Mouse (Mus musculus): ENCODE measurements around the gene Gm28042. TPM values are rescaled to one million over a fixed set of nuclear protein-coding genes. Genes with fewer than 3 reads are reported as not detected.

Gene Gm28042
- polyA plus RNA-seq, 1 experiment from 2014 or later = 6.0 TPM

Other genes with a start within 250 kb of the Gm28042 start
- gene Rpap1, start 240.0 kb upstream of the Gm28042 start, polyA plus RNA-seq (2016; fragmentation: Nextera tagmentation; extraction: Ambion mirVana) = 40.2 and 41.6 TPM in 2 replicates
- 21.5 and 23.5 TPM in 2 replicates for gene Tyro3, start 229.8 kb upstream of the Gm28042 start, polyA plus RNA-seq (2016; fragmentation: Nextera tagmentation; extraction: Ambion mirVana)
- gene Mga, start 130.3 kb upstream of the Gm28042 start, polyA plus RNA-seq (2016; fragmentation: Nextera tagmentation; extraction: Ambion mirVana) = 26.1 and 28.0 TPM in 2 replicates
- 4.0 and 4.1 TPM in 2 replicates for gene Mapkbp1, start 54.8 kb upstream of the Gm28042 start, polyA plus RNA-seq (2016; fragmentation: Nextera tagmentation; extraction: Ambion mirVana)
- gene Jmjd7, start within 50 bp of the Gm28042 start, polyA plus RNA-seq (2016; fragmentation: Nextera tagmentation; extraction: Ambion mirVana) = 24.2 and 25.1 TPM in 2 replicates
- gene Pla2g4b, start 5.9 kb downstream of the Gm28042 start, polyA plus RNA-seq (2016; fragmentation: Nextera tagmentation; extraction: Ambion mirVana) = 3.2 and 3.8 TPM in 2 replicates
- 24.8 and 26.5 TPM in 2 replicates for gene Ehd4, start 127.1 kb downstream of the Gm28042 start, polyA plus RNA-seq (2016; fragmentation: Nextera tagmentation; extraction: Ambion mirVana)
- 0.21 TPM in 1 of 2 replicates, not detected in the other for gene Pla2g4e, start 217.8 kb downstream of the Gm28042 start, polyA plus RNA-seq (2016; fragmentation: Nextera tagmentation; extraction: Ambion mirVana)

Data from hindbrain, embryonic 10.5 days (tissue).